Mouse (Mus musculus) liver, embryonic 14.5 days (tissue): ENCODE data around the gene Hoxa7. TPM values are rescaled to one million over a fixed set of nuclear protein-coding genes. Genes with fewer than 3 reads are reported as not detected.
A peak's percentile ranks its signal among the peaks of the same experiment; 100 is the strongest.

Experiments
- ATAC-seq: fragments of 200-750 bp; cut with Nextera tagmentation; 2 replicates; pipeline ENCODE4 v1.8.0; 2017; ENCODE audit warnings: moderate number of reproducible peaks, mild to moderate bottlenecking, moderate library complexity; ENCODE audit not compliant: insufficient read depth
- DNase-seq, 3 experiments: peaks; one replicate each; pipeline ENCODE4 v3.0.0-alpha.2; 2012 to 2013; ENCODE audit warnings: low read depth in 3 of 3, low spot score in 3 of 3
- H3K27ac ChIP-seq: fragments of 300-500 bp; sonication (generic); 2 replicates; pipeline ENCODE4 v1.5.1; 2014; ENCODE audit warnings: moderate library complexity, mild to moderate bottlenecking, control low read depth, inconsistent platforms
- H3K27me3 ChIP-seq: fragments of 300-500 bp; sonication (generic); 2 replicates; pipeline ENCODE4 v1.6.1; 2014; ENCODE audit warnings: mild to moderate bottlenecking, low read length, moderate library complexity; ENCODE audit not compliant: control insufficient read depth, insufficient read depth
- H3K36me3 ChIP-seq: fragments of 300-500 bp; sonication (generic); replicated peaks from 2 replicates; pipeline ENCODE4 v1.6.1; 2014; ENCODE audit warnings: low read depth; ENCODE audit not compliant: control insufficient read depth, insufficient read depth
- H3K4me1 ChIP-seq, 2 experiments: fragments of 200-500 bp in 1 of 2; fragments of 300-500 bp in 1 of 2; sonication (generic) in 1 of 2; replicated peaks; 2 replicates each; pipeline ENCODE4 v1.6.1; 2012 to 2014; ENCODE audit warnings: antibody characterized with exemption in 1 of 2, inconsistent platforms in 1 of 2, low read length in 1 of 2; ENCODE audit not compliant: control insufficient read depth in 2 of 2, insufficient read depth in 2 of 2
- H3K4me2 ChIP-seq: fragments of 300-500 bp; sonication (generic); 2 replicates; pipeline ENCODE4 v1.6.1; 2014; ENCODE audit warnings: low read depth, mild to moderate bottlenecking, control low read depth, moderate library complexity
- H3K4me3 ChIP-seq, 2 experiments: fragments of 200-500 bp in 1 of 2; fragments of 300-500 bp in 1 of 2; sonication (generic) in 1 of 2; 2 replicates each; pipeline ENCODE4 v1.5.1; 2012 to 2014; ENCODE audit warnings: low read depth in 2 of 2, low read length in 2 of 2, mild to moderate bottlenecking in 2 of 2, control low read depth in 1 of 2, inconsistent platforms in 1 of 2, moderate library complexity in 1 of 2; ENCODE audit not compliant: insufficient read depth in 1 of 2
- H3K9ac ChIP-seq: fragments of 300-500 bp; sonication (generic); replicated peaks from 2 replicates; pipeline ENCODE4 v1.6.1; 2014; ENCODE audit warnings: mild to moderate bottlenecking, control low read depth, moderate library complexity
- H3K9me3 ChIP-seq: fragments of 300-500 bp; sonication (generic); 2 replicates; pipeline ENCODE4 v1.6.1; 2016; ENCODE audit warnings: low read length, mixed read lengths; ENCODE audit not compliant: control insufficient read depth
- CTCF ChIP-seq: IDR thresholded peaks from 2 replicates; pipeline ENCODE4 v1.5.1; 2016; ENCODE audit warnings: antibody characterized with exemption, low read depth, control low read depth
- EP300 ChIP-seq: IDR thresholded peaks from 2 replicates; pipeline ENCODE4 v1.6.1; 2016; ENCODE audit warnings: antibody characterized with exemption, low read depth
- WGBS: fragments of 180-500 bp; shearing (Covaris S2); extraction: QIAGEN DNeasy Blood & Tissue Kit; methylation state at CpG from one replicate; pipeline ENCODE4 v1.1.7; 2014; ENCODE audit not compliant: insufficient replicate concordance; 5-methylcytosine and 5-hydroxymethylcytosine counted together
- polyA plus RNA-seq, 2 experiments: library from polyadenylated mRNA; depleted of rRNA in 1 of 2; stranded (reverse) in 1 of 2; unstranded in 1 of 2; fragments of >200 nt; fragmentation: Nextera tagmentation in 1 of 2; extraction: Ambion mirVana in 1 of 2; gene quantifications; 2 replicates each; pipeline versions ENCODE4 v1.2.1 to v1.2.3; 2012 to 2014

The Hoxa7 gene
- polyA plus RNA-seq, 2 experiments = 0.23 to 0.26 TPM

GRCm38 (mm10) chr6:52218643-52219215 lies 2.9 kb downstream of the Hoxa7 start:
- Histone ChIP-seq H3K36me3 (no peaks in the 10 kb centered on the region), H3K9ac (no peak overlapping the region), H3K4me1 (no peaks in the 10 kb centered on the region), H3K9me3 (no peaks in the 10 kb centered on the region), H3K4me3 (no peak overlapping the region), H3K27ac (no peak overlapping the region), H3K27me3 (peaks cover 100% of the 10 kb centered on the region), H3K4me2 (no peak overlapping the region)
- no peak for TF ChIP-seq EP300
- no peak for TF ChIP-seq CTCF
- no peak for DNase-seq
- WGBS = 29% methylated on average over 14 of the region's 14 CpGs
- no peak for ATAC-seq

DNA sequence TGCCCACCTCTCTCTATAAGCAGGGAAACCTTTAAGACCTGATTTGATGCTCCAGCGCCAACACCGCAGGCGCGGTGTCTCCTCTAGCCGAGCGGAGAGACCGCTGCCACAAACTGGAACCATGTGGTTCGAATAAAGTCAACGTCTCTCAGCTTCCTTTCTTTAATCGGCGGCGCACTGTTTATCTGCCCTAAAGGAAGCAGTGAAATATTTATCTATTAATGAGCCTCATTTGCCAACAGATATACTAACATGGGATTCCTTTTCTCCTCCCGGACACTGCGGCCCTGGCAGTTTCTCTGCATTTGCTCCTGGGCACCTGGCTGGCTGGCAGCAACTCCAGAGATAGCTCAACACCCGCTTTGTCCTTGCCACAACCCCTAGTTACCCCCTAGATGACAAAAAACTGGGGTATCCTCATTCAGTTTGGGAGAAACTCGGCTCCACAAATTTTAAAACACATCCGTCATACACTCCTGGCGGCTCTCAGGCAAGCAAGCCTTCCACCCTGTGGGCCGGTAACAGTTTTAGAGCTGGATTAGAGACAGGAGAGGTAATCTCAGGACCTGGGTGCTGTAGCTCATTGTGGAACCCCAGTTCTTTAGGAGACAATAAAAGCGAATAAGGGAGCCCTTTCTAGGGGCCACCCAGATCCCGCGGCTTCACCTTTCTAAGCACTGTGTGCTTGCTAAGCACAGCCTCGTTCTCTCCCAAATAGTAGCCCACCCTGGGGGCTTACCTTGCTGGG lies 3.6 kb downstream of the Hoxa7 start:
- Histone ChIP-seq H3K9me3 (no peaks in the 10 kb centered on the region), H3K27ac (no peak overlapping the region), H3K4me2 (0 out of 2 replicates have a peak overlapping the region, but pooled peaks have one; percentile 31), H3K4me1 (no peaks in the 10 kb centered on the region), H3K9ac (no peak overlapping the region), H3K36me3 (no peaks in the 10 kb centered on the region), H3K27me3 (peaks cover 100% of the 10 kb centered on the region), H3K4me3 (no peak overlapping the region; a peak in 1 of 4 replicates)
- no peak for ATAC-seq
- DNase-seq = no peak
- 11% methylated on average over 23 of the region's 23 CpGs for WGBS
- TF ChIP-seq CTCF (no peak), EP300 (no peak)

DNA sequence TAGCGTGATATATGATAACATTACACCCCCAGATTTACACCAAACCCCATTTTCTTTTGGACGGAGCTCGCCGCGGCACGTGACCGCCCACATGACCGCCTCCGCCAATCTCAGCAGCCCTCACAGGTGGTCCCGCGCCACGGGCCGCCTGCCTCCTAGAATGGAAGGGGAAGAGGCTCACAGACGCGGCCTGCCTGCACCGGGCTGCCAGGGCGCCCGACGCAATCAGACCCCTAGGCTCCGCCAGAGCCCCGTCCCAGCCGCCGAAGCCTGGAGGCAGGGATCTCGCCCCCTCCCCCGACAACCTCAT lies 4.2 kb downstream of the Hoxa7 start:
- H3K4me2 ChIP-seq = peak overlapping the region; percentile 31
- H3K36me3 ChIP-seq = no peaks in the 10 kb centered on the region
- no peak for TF ChIP-seq EP300
- no peak for TF ChIP-seq CTCF
- no peaks in the 10 kb centered on the region for H3K9me3 ChIP-seq
- H3K4me3 ChIP-seq = peak overlapping the region in 1 of 2 experiments; percentile 12; a peak in 2 of 4 replicates
- no peak for ATAC-seq
- DNase-seq = no peak
- peaks cover 100% of the 10 kb centered on the region for H3K27me3 ChIP-seq
- no peak overlapping the region for H3K27ac ChIP-seq
- WGBS = under 1% methylated on average over 25 of the region's 25 CpGs
- no peaks in the 10 kb centered on the region for H3K4me1 ChIP-seq
- H3K9ac ChIP-seq = no peak overlapping the region

GRCm38 (mm10) chr6:52216691-52217458 lies 4.8 kb downstream of the Hoxa7 start:
- no peaks in the 10 kb centered on the region for H3K9me3 ChIP-seq
- H3K4me1 ChIP-seq = no peaks in the 10 kb centered on the region
- H3K4me2 ChIP-seq = peak overlapping the region; percentile 31
- peak overlapping the region in 1 of 2 experiments; percentile 12; a peak in 1 of 4 replicates for H3K4me3 ChIP-seq
- TF ChIP-seq CTCF (no peak), EP300 (no peak)
- WGBS = 2% methylated on average over 60 of the region's 60 CpGs
- no peaks in the 10 kb centered on the region for H3K36me3 ChIP-seq
- H3K9ac ChIP-seq = no peak overlapping the region
- H3K27me3 ChIP-seq = peaks cover 100% of the 10 kb centered on the region
- DNase-seq (no peak), ATAC-seq (no peak)
- no peak overlapping the region for H3K27ac ChIP-seq
